Mouse (Mus musculus) lung, adult 2 months (tissue): ENCODE results near the gene D5Ertd579e.

Source experiments
- CTCF ChIP-seq: fragments of 200-500 bp; IDR thresholded peaks from 2 replicates; pipeline ENCODE4 v1.5.1; 2011; ENCODE audit warnings: mild to moderate bottlenecking, low read length, control low read depth; ENCODE audit not compliant: insufficient read depth
- POLR2A ChIP-seq: fragments of 200-500 bp; IDR thresholded peaks from 2 replicates; pipeline ENCODE4 v1.6.1; 2011; ENCODE audit warnings: low read depth, mild to moderate bottlenecking, control low read depth, low read length, borderline replicate concordance; ENCODE audit errors: extremely low read depth

GRCm38 (mm10) chr5:36719135-36719534, 23.3 kb upstream of the D5Ertd579e start:
- TF ChIP-seq POLR2A (no peak), CTCF (no peak)
